Mouse (Mus musculus): Measurements from ENCODE around the gene Gm10837. TPM values are rescaled to one million over a fixed set of nuclear protein-coding genes. Genes with fewer than 3 reads are reported as not detected.
"Not testable (repeated sequence)": the region's sequence is repeated elsewhere in the genome, so short reads cannot be mapped to it uniquely, and the experiment has no call there.

The Gm10837 gene
- total RNA-seq (2015) (not detected in 2 replicates), total RNA-seq (2017) (not detected in 2 replicates)

DNA sequence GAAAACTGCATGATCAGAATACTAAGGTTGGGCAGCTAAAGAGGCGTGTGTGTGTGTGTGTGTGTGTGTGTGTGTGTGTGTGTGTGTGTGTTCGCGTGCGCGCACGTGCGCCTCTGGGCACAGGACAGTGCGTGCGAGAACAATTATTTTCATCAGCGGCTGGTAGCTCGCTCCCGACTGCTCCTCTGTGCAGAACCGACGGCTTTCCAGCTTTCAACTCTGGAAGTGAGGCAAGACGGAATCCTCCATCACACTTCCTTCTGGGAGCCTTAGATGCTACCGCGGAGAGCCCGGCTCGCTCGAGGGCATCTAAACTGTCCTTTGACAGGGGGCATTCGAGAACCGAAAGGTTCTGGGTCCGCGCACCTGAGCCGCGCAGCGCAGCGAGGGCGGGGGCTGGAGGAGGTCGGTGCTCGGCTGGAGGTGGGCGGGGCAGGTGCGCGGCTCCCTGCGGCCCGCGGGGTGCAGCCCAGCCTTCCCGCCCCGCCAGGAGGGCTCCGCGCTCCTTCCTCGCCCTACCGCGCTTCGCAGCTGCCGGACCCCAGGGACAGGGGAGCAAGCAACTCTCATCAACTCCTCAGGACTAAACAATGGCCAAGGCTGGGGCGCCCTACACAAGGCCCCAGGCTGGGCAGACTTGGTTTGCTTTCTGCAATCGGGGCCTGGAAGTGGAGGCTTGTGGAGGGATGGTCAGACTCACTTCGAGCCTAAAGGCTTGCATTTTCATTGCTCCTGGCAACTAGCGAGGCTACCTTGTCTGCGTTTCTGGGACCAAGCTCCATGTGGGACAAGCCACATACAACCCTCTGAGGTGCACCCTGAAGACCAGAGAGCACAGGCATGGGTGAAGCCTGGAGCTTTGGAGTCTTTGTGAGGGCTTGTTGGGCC, at the start of gene Gm10837:
Gm10837 (plus strand) TSS at position 146 of the 888 bp plus-strand sequence.
- no peak for ATAC-seq (ENCODE audit: poor library complexity, severe bottlenecking)

DNA sequence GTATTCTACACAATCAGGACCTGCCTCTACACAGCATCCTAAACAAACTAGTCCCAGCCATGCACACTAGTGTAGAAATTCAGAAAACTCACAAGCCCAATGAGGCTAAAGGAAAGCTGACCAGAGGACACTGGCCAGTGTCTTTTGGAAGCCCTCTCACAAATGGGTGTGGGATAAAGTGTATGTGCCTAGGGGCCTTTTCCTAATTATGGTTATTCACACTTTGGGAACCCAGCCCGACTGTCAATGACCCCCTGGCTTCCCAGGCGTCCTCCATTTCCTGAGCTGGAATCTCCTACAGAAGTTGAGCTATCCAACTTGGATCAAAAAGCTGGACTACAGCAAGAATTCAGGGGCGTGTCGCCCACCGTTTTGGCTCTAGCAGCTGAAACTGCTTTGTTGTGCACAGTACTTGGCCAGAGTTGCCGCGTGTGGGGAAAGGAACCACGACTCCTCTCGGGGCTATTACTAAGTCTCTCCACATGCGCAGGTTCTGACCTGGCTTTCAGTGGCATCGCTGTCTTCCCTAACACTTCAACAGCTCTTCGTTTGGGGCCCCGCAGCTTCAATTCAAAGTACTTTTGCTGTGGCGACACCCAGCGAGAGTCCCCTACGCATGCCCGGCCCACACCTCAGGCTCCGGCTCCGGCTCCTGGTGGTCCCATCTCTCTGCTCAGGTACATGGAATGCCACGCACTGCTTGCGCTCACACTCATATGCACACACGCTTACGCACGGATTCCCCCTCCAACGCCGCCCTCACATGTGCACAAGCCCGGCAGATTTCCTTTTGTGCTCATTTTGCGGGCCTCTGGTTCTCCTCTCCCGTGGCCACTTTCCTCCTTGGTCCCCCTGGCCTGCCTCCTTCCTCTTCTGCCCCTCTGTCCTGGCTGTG, 40.5 kb upstream of the Gm10837 start:
- ATAC-seq (ENCODE audit: poor library complexity, severe bottlenecking): no peak

DNA sequence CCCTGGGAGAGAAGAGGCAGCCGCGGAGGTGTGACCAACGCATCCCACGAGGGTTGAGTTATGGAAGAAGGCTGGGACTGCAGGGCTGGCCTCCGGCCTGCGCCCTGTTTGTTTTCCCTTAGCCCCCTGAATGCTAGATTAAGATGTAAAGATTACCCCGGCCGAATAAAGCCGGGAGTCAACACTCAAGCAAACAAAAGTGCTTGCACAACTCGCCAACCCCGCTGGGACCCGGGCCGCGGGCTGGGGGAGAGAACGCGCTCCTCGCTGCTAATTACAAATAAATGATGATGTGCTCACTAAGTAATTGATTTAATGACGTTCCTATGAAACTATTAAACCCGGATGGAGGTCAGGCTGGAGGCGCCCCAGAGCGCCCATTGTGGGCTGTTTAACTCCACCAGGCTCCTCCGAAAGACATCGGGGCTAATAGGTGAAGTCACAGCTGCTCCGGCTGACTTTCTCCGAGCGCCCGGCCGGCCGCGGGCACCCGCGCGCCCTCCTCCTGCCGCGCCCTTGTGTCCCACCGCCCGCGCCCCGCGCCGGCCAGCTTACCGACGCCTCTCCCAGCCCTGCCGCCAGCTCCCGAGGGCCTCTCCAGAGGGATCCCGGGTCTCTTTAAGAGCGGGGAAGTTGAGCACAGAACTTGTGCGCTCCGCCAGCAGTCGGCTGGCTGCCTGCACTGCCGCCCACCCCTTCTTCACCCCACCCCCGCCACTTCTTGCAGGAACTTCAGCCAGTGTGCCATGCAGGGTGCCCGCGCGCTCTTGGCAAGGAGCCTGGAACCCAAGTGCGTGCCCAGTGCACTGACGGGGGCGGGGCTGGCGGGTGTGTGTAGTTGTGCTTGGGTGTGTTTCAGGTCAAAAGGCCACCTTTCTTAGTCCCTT, 39.6 kb upstream of the Gm10837 start, which contains the start of gene Gm5089:
Gm5089 (minus strand) TSS at position 620 of the 887 bp plus-strand sequence.
- ATAC-seq (ENCODE audit: poor library complexity, severe bottlenecking): no peak

DNA sequence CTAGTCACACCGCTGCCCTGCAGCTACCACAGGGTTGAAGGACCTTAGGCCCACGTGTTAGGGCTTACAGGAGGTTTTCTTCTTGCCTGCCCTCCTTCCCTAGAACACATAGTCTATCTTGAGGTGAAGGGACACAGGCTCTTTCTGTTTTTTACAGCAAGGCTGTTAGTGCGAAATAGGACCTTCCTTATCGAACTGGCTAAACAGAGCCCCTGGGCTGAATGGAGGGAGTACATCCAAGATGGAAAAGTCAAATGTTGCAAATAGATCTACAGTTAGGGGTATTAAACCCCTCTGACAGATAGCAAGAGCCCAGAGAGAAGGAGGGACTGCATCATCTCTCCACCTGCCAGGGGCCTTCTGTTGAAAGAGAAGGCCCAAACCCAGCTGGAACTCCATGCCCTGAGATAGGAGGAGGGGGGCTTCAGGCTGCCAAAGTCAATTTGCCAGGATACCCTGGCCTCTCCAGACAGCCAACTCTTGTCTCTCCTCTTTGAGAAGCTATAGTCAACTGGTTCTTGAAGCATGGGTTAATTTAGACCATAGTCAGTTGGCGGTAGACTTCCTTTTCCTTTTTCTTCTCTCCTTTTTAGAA, 38.7 kb upstream of the Gm10837 start:
- no peak for ATAC-seq (ENCODE audit: poor library complexity, severe bottlenecking)

DNA sequence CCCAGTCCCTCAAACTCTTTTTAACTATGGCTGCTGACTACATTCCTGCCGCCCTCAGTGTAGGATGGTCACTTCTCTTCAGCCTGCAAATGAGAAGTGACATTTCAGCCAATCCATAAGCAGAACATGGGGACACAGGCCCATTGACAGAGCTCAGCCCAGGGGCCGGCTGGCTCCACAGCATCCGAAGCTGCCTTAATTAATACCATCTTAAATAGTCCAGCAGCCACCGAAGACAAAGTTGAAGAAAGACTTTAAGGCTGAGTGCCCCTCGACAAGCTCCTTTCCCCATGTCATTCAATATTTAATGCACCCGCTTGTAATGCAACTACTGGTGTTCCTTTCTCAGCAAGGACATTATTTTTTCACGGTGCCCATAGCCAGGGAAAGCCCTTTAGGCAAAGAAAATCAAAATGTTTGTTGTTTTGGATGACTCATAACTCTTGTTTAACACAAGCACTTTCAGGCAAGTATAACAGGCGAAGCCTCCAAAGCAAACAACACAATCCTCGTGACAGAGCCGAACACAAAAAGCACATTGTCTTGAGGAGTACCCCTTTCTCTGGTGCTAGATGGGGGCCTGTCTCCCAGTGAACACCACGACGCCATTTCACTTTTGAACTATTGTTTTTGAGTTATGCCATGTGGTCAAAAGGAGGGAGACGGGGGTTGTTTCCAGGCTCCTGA, 37.5 kb upstream of the Gm10837 start:
- ATAC-seq (ENCODE audit: poor library complexity, severe bottlenecking): no peak

DNA sequence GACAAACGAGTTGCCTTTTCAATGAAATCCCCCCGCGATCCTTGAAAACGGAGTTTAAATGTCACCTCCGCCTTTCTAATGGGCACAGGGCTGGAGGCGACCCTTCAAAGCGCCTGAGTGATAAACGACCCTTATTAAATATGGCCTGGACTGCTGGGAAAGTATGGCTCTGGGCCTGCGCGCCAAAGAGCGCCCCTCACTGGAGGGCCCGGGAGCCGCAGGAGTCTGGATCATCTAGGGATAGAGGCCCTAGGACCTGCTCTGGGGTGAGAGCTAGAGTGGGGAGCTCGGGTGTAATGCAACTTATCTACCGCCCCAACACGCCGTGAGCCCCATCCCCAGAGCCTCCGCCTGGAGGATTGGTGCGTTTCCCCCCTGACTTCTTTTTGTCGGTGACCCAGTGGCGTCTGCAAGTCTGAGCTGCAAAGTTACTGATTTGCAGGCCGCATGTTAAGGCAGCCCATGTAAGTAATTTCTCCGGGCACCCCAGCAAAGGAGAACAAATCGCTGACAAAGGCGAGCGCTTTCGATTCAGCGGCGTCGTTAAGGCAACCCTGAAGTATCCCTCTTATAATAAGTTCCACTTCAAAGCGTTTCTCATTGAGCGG, 36.9 kb upstream of the Gm10837 start:
- no peak for ATAC-seq (ENCODE audit: poor library complexity, severe bottlenecking)

DNA sequence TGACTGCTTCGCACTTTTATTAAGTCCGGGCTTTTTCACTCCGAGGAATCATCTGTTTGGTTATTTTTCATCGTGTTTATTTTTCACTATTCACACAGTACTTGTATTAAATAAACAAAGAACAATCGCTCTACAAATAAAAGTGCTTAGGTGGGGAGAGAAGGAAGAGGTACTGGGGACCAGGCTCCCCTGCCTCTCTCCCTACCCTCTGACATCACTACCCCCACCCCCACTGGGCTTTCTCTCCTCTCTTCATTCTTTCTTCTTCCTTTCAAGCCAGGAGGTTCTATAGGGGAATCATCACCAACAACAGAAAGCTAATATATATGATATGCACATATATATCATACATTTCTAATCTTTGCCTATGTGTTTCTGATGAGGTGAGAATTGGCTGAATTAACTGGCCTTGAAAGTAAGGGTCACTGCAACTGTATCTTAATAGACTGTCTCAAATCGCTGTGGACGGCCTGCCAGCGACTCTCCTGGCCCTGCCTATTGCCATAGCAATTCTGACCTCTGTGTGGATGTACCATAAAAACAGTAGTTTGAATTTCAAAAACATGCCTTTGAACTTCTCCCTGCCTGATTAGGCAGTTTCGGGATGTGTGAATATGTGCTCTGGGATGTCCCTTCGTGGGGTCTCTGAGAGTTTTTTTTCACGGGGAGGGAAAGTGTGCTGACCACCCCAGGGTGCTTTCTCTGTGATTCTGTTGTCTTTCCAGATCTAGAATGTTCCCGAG, 36.2 kb upstream of the Gm10837 start:
- no peak for ATAC-seq (ENCODE audit: poor library complexity, severe bottlenecking)

DNA sequence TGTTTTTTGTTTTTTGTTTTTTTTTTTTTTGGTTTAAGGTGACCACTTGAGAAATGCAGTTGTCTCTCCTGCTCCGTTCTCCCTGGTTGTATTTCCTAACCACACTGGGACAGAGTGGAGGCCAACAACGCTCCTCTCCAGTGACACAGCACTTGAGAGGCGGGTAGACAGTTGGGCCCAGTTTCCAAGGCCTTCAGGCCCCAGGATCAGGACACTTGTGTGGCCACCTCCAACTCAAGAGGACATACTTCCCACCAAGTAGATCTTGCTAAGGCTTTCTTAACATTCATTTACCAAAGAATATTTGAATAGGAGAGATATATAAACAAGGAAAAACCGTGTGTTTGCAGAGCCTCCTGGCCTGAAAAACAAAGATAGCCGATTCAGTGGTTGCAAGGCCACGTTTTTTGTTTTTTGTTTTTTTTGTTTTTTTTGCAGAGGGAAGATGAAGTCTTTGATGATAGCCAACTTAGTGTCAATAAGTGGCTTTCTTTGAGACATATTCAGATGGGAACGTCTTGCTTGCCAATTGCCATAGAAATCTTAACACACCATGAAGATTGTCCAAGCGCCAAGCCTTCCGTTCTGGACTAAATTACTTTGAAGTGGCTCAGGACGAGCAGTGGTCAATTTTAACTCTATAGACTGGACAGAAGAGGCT, 35.4 kb upstream of the Gm10837 start:
- no peak for ATAC-seq (ENCODE audit: poor library complexity, severe bottlenecking)

DNA sequence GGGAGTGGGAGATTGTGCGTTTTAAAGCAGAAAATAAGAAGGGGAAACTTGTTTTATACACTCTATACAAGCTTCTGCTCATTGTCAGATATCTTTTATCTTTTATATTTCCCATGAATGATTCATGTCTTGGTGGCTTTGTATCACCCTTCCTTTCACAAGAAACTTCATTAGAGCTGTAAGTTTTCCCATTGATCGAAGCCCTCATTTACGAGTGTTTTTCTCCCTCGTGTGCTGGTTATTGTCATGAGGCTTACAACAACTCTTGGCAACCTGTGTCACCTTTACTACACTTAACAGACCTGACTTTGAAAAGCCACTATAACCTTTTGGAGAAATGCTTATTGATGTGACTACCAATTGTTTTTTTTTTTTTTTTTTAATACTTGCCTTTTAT, 34.8 kb upstream of the Gm10837 start:
- ATAC-seq (ENCODE audit: poor library complexity, severe bottlenecking): no peak

DNA sequence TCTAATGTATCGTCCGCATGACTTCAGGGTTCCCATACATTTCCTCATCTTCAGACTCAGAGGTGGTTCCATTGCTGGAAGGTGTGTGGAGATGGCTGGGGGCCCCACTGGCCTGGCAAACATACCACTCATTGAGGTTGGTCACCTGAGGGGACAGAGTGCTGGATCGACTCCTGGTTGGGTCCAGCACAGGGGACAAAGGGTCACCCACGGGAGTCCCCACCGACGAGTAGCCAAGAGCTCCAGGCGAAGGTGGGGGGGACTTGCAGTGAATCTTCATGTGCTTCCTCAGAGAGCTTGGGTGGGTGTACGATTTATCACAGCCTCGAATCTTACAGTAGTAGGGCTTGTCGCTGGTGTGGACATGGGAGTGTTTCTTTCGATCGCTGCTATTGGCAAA, 31.1 kb upstream of the Gm10837 start:
- not testable (repeated sequence) for ATAC-seq (ENCODE audit: poor library complexity, severe bottlenecking)

DNA sequence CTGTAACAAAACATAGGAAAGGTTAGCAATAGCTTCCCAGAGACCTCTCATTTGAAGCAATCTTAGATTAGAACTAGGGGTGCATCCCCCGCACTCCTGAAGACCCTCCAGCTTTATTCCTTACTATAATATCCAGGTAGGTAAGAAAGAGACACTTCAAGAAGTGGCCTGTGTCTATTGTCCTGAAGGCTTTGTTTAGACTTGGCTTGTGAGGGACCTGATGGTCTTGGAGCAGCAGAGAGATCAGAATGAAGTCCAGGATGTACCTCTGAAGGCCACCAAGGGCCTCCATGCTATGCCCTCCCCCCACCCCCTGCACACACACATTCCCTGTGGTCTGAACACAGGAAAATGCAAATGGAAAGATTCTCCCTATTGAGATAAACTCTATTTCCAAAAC, 30.6 kb upstream of the Gm10837 start:
- ATAC-seq (ENCODE audit: poor library complexity, severe bottlenecking): no peak

DNA sequence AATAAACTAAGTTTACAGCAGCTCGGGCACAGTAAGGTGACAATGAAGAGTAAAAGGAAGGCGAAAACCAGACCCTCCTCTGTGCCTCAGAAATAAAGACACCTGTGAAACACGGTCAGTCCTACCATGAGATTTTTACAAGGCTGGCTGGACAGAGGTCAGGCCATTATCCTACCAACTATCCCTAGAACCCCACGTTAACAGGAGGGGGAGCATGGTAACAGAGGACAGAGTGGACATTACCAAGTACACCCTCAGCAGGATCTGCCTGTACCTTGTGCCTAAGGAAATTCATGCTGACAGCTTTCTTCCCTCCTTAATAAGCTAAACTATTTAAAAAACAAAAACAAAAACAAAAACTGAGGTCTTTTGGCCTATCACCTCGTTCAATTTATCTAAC, 30.2 kb upstream of the Gm10837 start:
- ATAC-seq (ENCODE audit: poor library complexity, severe bottlenecking): no peak

DNA sequence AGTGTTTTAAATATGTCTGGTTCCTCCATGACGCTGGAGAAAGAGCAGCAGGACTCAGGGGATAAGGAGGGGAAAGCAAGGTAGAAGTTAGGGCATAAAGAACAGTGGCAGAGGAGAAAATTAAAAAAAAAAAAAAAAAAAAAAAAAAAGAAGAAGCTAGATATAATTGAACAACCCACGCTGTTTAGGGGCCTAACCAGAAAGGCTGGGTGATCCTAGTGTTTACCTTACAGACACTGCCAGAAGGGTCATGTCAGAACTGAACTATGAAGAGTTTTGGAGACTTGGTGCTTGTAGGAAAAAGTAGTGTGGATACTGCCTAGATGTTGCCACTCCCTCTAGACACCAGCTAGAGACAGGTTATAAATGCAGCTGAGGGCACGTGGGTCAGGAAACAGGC, 28.9 kb upstream of the Gm10837 start:
- no peak for ATAC-seq (ENCODE audit: poor library complexity, severe bottlenecking)

DNA sequence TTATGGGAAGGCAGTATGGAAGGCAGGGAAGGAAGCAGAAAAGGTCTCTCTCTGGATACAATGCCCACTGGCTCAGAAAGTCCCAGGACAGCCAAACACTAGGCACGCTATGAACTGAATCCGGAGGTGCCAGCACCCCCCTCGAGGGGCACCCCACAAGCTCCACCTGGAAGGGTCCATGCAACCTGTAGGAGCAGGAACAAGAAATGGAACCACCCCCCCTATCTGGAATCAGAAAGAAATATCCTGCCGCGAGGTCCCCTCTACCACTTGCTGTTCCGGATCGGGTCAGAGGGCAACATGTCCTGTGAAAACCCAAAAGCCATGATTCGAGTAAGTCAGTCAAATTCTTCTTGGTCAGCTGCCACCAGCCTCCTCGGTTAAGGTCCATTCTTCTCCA, 28.4 kb upstream of the Gm10837 start:
- ATAC-seq (ENCODE audit: poor library complexity, severe bottlenecking): no peak

DNA sequence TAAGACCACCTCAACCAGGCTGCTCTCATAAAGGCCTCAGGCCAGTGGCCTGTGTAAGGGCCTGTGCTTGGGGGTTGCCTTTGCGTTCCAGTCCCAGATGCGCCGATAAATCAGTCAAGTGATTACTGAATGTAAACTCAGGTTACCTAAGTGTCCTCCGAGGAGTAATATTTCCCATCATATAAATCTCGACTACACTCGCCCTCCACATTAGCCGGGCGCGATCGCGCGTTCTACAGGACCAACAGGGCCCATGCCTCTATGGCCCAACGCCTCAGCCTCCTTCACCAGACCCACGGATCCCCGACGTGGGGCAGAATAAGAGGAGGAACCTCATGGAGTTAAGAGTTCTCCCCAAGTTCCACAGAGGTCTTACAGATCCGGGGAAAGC, 27.7 kb upstream of the Gm10837 start:
- no peak for ATAC-seq (ENCODE audit: poor library complexity, severe bottlenecking)

DNA sequence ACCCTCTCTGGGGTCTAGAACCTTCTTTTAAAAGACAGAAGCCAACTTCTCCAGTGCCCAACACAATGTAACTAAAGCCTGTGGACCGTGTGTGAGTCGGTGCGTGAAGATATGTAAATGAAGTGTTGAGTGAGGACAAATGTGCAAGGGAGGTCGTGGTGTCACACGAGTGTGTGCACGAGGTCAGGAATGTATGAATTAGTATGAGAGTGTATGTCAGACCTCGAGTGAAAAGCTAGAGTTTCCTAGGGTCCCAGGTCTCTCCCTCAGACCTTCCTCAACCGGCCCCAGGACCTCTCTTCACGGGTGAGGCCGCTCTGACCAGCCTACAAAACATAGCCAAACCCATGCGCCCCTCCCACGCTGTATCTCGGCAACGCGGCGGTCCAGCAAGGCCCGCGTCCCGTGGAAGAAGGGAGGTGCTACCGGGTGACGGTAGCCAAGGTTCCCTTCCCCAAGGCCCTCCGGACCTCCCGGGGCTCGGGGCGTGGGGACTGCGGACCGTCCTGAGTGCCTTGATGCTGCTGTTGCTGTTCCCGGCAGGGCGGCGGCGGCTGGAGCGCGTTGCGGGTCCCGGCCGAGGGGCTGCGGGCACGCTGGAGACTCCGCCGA, 27.2 kb upstream of the Gm10837 start:
- peak; percentile 24; the same call in 1 of the 2 replicates for ATAC-seq (ENCODE audit: poor library complexity, severe bottlenecking)

DNA sequence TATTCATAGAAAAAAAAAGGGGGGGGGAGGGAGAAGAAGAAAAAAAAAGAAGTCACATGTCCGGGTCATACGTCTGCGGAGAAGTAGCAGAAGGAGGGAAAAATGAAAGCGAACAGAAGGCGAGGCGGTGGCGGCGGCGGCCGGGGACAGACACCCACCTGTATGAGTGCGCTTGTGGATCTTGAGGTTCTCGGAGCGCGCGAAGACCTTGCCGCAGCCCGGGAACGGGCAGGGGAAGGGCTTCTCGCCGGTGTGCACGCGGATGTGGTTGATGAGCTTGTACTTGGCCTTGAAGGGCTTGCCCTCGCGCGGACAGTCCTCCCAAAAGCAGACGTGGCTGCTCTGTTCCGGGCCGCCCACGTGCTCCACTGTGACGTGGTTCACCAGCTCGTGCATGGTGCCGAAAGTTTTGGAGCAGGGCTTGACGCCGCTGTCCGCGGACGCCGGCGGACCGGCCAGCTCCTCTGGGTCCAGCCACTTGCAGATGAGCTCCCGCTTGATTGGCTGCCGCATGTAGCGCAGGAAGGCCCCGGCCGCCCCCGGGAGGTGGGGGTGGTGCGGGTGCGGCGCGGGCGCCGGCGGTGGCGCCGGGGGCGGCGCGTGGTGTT, 26.5 kb upstream of the Gm10837 start:
- ATAC-seq (ENCODE audit: poor library complexity, severe bottlenecking): peak; percentile 75

Data from megakaryocyte, adult 5-6 weeks (primary cell).